Mouse (Mus musculus) cortical plate, adult 2 months (tissue): ENCODE measurements around the gene Ccdc59. TPM values are rescaled to one million over a fixed set of nuclear protein-coding genes. Genes with fewer than 3 reads are reported as not detected.
A peak's percentile ranks its signal among the peaks of the same experiment; 100 is the strongest.

Experiments used
- H3K27ac ChIP-seq: fragments of 200-500 bp; 2 replicates; pipeline ENCODE4 v1.5.1; 2012; ENCODE audit warnings: low read length, control low read depth, inconsistent platforms; ENCODE audit not compliant: insufficient read depth
- H3K4me1 ChIP-seq: fragments of 200-500 bp; 2 replicates; pipeline ENCODE4 v1.6.1; 2011; ENCODE audit warnings: low read length; ENCODE audit not compliant: control insufficient read depth, insufficient read depth
- H3K4me3 ChIP-seq: fragments of 200-500 bp; 2 replicates; pipeline ENCODE4 v1.5.1; 2011; ENCODE audit warnings: mild to moderate bottlenecking, low read length, control low read depth; ENCODE audit not compliant: insufficient read depth
- CTCF ChIP-seq: fragments of 200-500 bp; IDR thresholded peaks from 2 replicates; pipeline ENCODE4 v1.5.1; 2011; ENCODE audit warnings: mild to moderate bottlenecking, control low read depth, low read length; ENCODE audit not compliant: insufficient read depth; ENCODE audit errors: extremely low read depth
- POLR2A ChIP-seq: fragments of 200-500 bp; IDR thresholded peaks from 2 replicates; pipeline ENCODE4 v1.6.1; 2011; ENCODE audit warnings: mild to moderate bottlenecking, low read length, control low read depth; ENCODE audit not compliant: insufficient read depth; ENCODE audit errors: extremely low read depth
- polyA plus RNA-seq: library from polyadenylated mRNA; depleted of rRNA; stranded (reverse); fragments of >200 nt; gene quantifications from 2 replicates; pipeline ENCODE4 v1.2.3, GENCODE M21; 2012; rRNA removed

Ccdc59 gene
- polyA plus RNA-seq, 1 experiment, result 24.6 TPM

- TF ChIP-seq CTCF (no peak), POLR2A (no peak)
- no peak overlapping the region for H3K27ac ChIP-seq
- peaks cover 3% of the 10 kb centered on the region; the same call in 1 of the 2 replicates for H3K4me1 ChIP-seq
- no peak overlapping the region; the same call in 1 of the 2 replicates for H3K4me3 ChIP-seq
Measured at GRCm38 (mm10) chr10:105842574-105842973, 1.7 kb downstream of the Ccdc59 start.

DNA sequence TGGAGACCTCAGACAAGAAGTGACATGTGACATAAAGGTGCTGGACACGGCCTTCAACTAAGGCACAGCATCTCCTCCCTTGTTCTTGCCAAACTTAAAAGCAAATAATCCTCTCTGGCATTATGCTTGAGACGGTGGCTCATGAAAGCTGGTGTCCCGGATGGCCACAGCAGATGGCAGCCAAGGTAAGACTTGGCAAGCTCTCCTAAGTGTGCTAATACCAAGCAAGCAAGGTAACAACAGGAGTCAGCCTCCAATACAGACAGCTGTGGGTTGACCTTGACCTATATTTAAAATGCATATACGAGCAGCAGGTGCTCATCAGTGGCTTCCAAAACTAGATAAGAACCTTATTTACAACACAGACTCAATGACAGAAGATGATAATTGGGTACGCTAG is 9.4 kb downstream of the Ccdc59 start:
- H3K27ac ChIP-seq, result no peak overlapping the region
- no peak for TF ChIP-seq POLR2A
- TF ChIP-seq CTCF, result no peak
- H3K4me1 ChIP-seq, result no peaks in the 10 kb centered on the region
- H3K4me3 ChIP-seq, result no peak overlapping the region

GRCm38 (mm10) chr10:105851136-105851535 is 10.3 kb downstream of the Ccdc59 start:
- no peak overlapping the region for H3K27ac ChIP-seq
- TF ChIP-seq POLR2A, result no peak
- TF ChIP-seq CTCF, result no peak
- no peak overlapping the region for H3K4me3 ChIP-seq
- no peaks in the 10 kb centered on the region for H3K4me1 ChIP-seq

DNA sequence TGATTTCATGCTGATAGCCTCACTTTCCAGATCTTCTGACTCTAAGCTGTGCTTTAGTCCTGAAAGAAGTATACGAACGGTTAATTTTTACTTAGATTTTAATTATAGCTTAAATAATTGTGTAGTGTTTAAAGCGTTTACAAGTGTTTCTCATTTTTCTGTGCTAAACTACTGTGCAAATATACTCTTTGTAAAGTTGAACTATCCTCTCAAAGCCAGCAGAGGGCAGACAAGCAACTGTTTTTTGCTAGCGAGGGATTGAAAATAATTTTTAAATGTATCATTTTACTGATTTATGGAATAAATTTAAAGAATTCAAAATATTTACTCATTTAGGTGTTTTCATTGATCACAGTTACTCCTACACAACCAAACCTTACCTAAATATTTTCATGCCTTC is 26.4 kb downstream of the Ccdc59 start:
- Histone ChIP-seq H3K4me1 (no peaks in the 10 kb centered on the region), H3K4me3 (no peak overlapping the region), H3K27ac (no peak overlapping the region)
- TF ChIP-seq POLR2A (no peak), CTCF (0 out of 2 replicates have a peak, but pooled peaks have one; percentile 11)

Other genes starting within 250 kb of the Ccdc59 start
- 9.0 and 9.1 TPM in 2 replicates for gene Mettl25, start 313 bp downstream of the Ccdc59 start, polyA plus RNA-seq